Mouse (Mus musculus) E14TG2a.4 (cell line): ENCODE measurements at regions not wholly inside any gene's neighbourhood (a gene's known extent, or its start where the extent isn't known, plus 50 kb on each side); places are given as distances from the start of the nearest gene placed in this dataset.

Experiments
- H3K27me3 ChIP-seq: 2 replicates; pipeline ENCODE4 v1.6.1; 2014; ENCODE audit warnings: low read length, control low read depth; ENCODE audit not compliant: insufficient read depth
- H3K36me3 ChIP-seq: 2 replicates; pipeline ENCODE4 v1.6.1; 2014; ENCODE audit warnings: low read length, control low read depth; ENCODE audit not compliant: insufficient read depth
- H3K4me1 ChIP-seq: replicated peaks from 2 replicates; pipeline ENCODE4 v1.6.1; 2014; ENCODE audit warnings: low read depth, low read length, control low read depth
- H3K4me3 ChIP-seq: replicated peaks from 2 replicates; pipeline ENCODE4 v1.5.1; 2014; ENCODE audit warnings: mild to moderate bottlenecking, low read length
- H3K9me3 ChIP-seq: 2 replicates; pipeline ENCODE4 v1.6.1; 2014; ENCODE audit warnings: low read length, control low read depth
- CTCF ChIP-seq: conservative IDR thresholded peaks from 2 replicates; pipeline ENCODE4 v1.5.1; 2014; ENCODE audit warnings: low read length
- NANOG ChIP-seq: IDR thresholded peaks from 2 replicates; pipeline ENCODE4 v1.6.1; 2014; ENCODE audit warnings: borderline replicate concordance, low read length, mixed read lengths
- POU5F1 ChIP-seq: IDR thresholded peaks from 2 replicates; pipeline ENCODE4 v1.6.1; 2014; ENCODE audit warnings: low read length, borderline replicate concordance

- Histone ChIP-seq H3K36me3 (no peaks in the 10 kb centered on the region), H3K4me3 (no peak overlapping the region), H3K4me1 (no peaks in the 10 kb centered on the region), H3K9me3 (no peaks in the 10 kb centered on the region), H3K27me3 (no peaks in the 10 kb centered on the region)
- no peak for TF ChIP-seq POU5F1
Measured at GRCm38 (mm10) chr15:67245658-67246268, 745.1 kb upstream of the Lrrc6 start.

- Histone ChIP-seq H3K9me3 (no peaks in the 10 kb centered on the region), H3K4me1 (no peaks in the 10 kb centered on the region), H3K4me3 (no peak overlapping the region), H3K27me3 (no peaks in the 10 kb centered on the region), H3K36me3 (no peaks in the 10 kb centered on the region)
- TF ChIP-seq NANOG: no peak
- TF ChIP-seq CTCF: no peak
- TF ChIP-seq POU5F1: no peak
Measured at GRCm38 (mm10) chr15:67244908-67245657, 744.4 kb upstream of the Lrrc6 start.

- H3K9me3 ChIP-seq: no peaks in the 10 kb centered on the region
- no peaks in the 10 kb centered on the region for H3K27me3 ChIP-seq
- no peaks in the 10 kb centered on the region for H3K36me3 ChIP-seq
- H3K4me3 ChIP-seq: no peak overlapping the region
- TF ChIP-seq NANOG (no peak), CTCF (no peak), POU5F1 (no peak)
- H3K4me1 ChIP-seq: no peaks in the 10 kb centered on the region
Measured at GRCm38 (mm10) chr15:67235107-67235785, 734.5 kb upstream of the Lrrc6 start.

GRCm38 (mm10) chr15:67229359-67229758 lies 728.6 kb upstream of the Lrrc6 start:
- Histone ChIP-seq H3K36me3 (no peaks in the 10 kb centered on the region), H3K9me3 (no peaks in the 10 kb centered on the region), H3K27me3 (no peaks in the 10 kb centered on the region), H3K4me3 (no peak overlapping the region), H3K4me1 (no peaks in the 10 kb centered on the region)
- TF ChIP-seq POU5F1: no peak
- no peak for TF ChIP-seq CTCF
- TF ChIP-seq NANOG: no peak

- TF ChIP-seq CTCF (no peak), POU5F1 (no peak), NANOG (no peak)
- Histone ChIP-seq H3K9me3 (no peaks in the 10 kb centered on the region), H3K4me3 (no peak overlapping the region), H3K4me1 (no peaks in the 10 kb centered on the region), H3K27me3 (no peaks in the 10 kb centered on the region), H3K36me3 (no peaks in the 10 kb centered on the region)
Measured at GRCm38 (mm10) chr15:67228633-67229032, 727.9 kb upstream of the Lrrc6 start.

GRCm38 (mm10) chr15:67227456-67228164 lies 726.9 kb upstream of the Lrrc6 start:
- TF ChIP-seq CTCF (no peak), POU5F1 (no peak), NANOG (no peak)
- H3K27me3 ChIP-seq: no peaks in the 10 kb centered on the region
- no peaks in the 10 kb centered on the region for H3K36me3 ChIP-seq
- H3K9me3 ChIP-seq: no peaks in the 10 kb centered on the region
- H3K4me3 ChIP-seq: no peak overlapping the region
- H3K4me1 ChIP-seq: no peaks in the 10 kb centered on the region

- Histone ChIP-seq H3K4me1 (no peaks in the 10 kb centered on the region), H3K9me3 (no peaks in the 10 kb centered on the region), H3K36me3 (no peaks in the 10 kb centered on the region), H3K4me3 (no peak overlapping the region), H3K27me3 (no peaks in the 10 kb centered on the region)
- TF ChIP-seq POU5F1 (no peak), NANOG (no peak)
Measured at GRCm38 (mm10) chr15:67226900-67227299, 726.2 kb upstream of the Lrrc6 start.
